Mouse (Mus musculus): ENCODE results near the gene Eps8l1.
"Not testable (repeated sequence)": the region's sequence is repeated elsewhere in the genome, so short reads cannot be mapped to it uniquely, and the experiment has no call there.

Gene Eps8l1

DNA sequence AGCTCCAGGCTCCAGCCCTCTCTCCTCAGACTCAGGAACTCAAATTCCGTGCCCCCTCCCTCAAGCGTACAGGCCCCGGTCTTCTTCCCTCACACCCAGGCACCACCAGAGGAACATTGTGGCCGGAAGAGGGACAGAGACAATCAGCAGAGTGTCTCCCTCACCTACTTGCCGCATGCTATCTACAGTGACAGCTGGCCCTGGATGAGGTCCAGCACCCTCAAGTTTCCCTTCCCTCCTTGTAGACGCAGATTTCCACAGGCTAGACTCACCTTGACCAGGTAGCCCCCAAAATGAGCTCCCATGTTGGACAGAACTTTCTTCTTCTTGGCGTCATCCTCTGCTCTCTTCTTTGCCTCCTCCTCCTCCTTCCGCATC is 48.3 kb downstream of the Eps8l1 start:
- DNase-seq (ENCODE audit: low read depth, low spot score): no peak

- no peak for DNase-seq (ENCODE audit: low read depth, low spot score)
Observed at GRCm38 (mm10) chr7:4509863-4510608, 49.6 kb downstream of the Eps8l1 start.

DNA sequence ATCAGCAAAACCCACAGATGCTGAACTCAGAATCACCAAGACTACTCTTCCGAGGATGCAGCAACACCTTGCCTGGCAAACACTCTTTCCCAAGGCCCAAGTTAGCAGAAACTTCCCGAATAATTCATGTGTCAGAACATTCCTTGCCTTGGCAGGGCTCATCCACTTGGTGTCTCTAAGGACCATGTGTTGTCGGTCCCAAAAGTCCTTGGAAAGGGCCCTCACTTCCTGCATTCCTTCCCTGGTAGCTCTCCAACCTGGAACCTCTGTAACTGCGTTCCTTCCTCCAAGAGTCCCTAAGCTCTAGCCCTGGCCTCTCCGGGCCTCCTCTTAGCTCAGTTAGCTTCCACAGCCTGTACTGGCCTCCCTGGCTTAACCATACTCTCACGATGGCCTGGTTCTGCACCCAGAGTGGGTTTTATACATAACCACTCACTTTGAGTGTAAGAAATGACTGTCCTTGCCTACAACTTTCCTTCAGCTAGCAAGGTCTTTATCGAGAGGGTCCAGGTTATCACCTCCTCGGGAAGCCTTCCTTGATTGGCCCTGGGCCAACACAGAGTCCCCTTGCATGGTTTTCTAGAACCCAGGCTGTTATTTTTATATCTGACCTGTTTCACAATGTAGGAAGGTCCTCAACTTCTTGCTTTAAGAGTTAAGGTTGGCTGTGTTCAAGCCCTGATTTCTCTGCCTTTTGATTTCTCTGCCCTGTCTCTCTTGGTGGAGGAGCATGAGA is 51.2 kb downstream of the Eps8l1 start:
- no peak for DNase-seq (ENCODE audit: low read depth, low spot score)

GRCm38 (mm10) chr7:4513236-4513635 is 52.8 kb downstream of the Eps8l1 start:
- DNase-seq (ENCODE audit: low read depth, low spot score): no peak

DNA sequence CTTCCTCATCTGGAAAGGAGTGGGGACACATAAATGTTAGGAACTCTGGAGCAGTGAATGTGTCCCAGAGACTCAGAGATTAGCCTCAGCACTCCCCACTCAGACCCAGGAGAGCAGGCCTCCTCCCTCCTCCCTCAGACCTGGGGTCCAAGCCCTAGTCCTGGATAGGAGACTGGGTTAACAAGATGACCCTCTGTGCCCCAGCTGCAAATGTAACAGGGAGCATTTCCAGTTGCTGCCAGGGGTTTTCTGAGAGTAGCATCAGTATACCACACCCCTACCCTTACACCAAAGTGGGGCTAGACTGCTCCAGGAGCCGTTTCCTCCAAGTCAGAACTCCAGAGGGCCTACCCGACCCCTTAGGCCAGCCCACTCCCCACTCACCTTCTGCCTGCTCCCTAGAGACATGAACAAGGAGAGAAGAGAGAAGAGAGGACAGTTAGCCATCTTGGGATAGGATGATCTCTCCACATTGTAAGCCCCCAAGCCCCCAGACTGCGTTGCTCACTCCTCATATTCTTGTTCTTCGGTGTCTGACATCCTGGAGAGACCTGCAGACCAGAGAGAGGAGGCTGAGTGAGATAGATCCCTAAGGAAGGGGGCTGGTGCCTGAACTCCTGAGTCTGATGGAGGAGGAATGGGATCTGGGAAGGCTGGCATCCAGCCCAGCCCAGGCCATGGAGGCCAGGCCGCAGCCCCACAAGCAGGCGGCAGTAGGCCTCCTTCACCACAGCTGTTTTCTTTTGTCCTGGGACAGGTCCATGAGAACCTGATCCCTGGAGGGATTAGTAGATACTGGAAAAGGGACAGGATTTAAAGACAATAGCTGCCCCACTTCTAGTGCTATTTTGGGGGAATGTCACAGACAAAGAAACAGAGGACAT is 53.6 kb downstream of the Eps8l1 start:
- DNase-seq (ENCODE audit: low read depth, low spot score): no peak

DNA sequence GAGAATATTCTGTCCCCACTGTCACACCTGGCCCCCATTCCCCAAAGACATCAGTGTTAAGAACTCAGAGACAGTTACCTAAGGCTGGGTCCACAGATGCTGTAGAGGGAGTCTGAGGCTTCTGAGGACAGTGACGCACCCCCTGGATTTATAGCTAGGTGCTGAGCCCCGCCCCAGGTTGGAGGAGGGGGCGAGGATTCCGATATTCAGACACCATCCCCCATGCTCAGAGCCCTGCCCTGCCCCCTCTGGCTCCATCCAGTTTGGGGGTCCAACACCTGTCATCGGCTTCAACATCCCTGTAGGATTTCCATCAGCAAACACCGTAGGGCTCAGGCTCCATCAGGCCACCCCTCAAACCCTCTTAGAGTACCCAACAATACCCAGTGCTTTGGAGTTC is 55.4 kb downstream of the Eps8l1 start:
- DNase-seq (ENCODE audit: low read depth, low spot score): no peak

- DNase-seq (ENCODE audit: low read depth, low spot score): no peak
Observed at GRCm38 (mm10) chr7:4516332-4517050, 56.0 kb downstream of the Eps8l1 start, which contains the start of gene Tnnt1. Gene Tnnt1, minus strand, starts transcription at chr7:4516382.

GRCm38 (mm10) chr7:4518487-4518886 is 58.0 kb downstream of the Eps8l1 start:
- DNase-seq (ENCODE audit: low read depth, low spot score): no peak

- no peak for DNase-seq (ENCODE audit: low read depth, low spot score)
Observed at GRCm38 (mm10) chr7:4521231-4522003, 60.9 kb downstream of the Eps8l1 start.

DNA sequence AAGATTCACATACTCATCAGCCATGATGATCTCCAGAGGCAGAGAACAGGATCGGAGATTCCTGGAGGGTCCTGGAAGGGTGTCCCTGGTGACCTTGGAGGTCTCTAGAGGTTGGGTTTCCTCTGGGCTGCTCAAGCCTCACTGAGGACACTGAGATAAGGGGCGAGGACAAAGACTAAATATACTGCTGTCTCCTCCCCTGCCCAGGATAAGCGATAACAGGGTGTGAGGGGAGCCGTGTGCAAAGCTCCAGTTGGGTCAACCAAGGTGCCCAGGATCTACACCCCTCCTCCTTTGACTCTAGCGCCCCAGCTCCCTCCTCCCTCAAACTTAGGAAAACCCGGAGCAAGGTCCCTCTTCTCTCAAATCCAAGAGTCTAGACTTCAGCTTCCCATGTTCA is 61.8 kb downstream of the Eps8l1 start:
- no peak for DNase-seq (ENCODE audit: low read depth, low spot score)

DNA sequence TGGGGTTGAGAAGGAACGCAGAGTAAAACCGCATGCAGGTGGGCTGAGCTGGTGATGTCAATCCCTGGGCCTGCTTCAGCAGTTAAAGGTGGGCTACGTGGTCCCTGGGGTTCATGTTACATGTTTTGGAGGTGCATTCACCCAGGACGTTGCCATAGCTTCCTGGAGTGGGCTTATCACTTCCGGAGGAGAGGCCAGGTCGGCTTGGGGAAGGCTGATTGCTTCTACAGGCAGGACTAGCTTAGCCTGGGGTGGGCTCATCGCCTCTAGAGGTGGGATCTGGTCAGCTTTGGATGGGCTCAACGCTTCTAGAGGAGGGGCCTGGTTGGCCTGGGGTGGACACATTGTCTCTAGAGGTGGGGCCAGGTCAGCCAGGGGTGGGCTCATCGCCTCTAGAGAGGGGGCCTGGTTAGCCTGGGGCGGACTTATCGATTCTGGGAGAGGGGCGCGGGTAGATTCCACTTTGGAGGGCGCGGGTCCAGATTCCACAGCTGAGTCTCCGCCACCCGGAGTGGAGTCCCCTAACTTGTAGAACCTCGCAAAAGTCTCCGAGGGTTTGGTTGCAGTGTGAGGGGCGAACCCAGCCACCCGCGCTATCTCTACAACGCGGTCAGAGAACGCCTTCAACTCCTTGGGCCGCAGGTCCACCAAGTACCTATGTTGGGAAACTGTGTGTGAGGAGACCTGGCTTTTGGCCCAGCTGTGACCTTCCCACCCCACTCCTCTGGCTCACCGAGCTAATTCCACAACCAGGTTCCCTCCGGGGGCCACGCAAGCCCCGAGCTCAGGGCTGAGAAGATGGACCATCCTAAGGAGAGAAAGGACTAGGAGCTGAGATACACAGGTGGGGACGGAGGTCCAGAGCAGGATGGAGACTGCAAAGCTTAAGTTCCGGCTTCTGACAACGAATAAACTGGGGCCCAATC is 63.0 kb downstream of the Eps8l1 start:
- no peak for DNase-seq (ENCODE audit: low read depth, low spot score)

- DNase-seq (ENCODE audit: low read depth, low spot score): not testable (repeated sequence)
Observed at GRCm38 (mm10) chr7:4524212-4524922, 63.9 kb downstream of the Eps8l1 start, which contains the start of gene Tnni3. Gene Tnni3, minus strand, starts transcription at chr7:4524229.

- DNase-seq (ENCODE audit: low read depth, low spot score): peak; percentile 87
Observed at GRCm38 (mm10) chr7:4526341-4527301, 66.1 kb downstream of the Eps8l1 start.

DNA sequence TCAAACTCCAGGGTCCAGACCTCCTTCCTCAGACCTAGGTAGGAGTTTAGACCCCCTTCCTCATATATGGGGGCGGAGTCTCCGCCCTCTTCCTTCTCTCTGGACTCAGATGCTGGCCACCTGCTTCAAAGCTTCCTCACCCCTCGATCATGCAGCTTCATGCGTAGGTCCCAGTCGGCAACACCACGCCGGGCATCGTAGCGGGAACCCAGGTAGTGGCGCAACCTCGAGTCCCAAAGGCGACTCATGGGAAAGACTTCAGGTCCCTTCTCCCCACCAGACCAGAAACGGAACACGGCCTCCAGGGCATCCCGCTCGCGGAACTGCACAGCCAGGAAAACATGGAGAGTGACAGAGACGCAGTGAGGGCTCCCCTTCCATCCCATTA is 66.8 kb downstream of the Eps8l1 start:
- DNase-seq (ENCODE audit: low read depth, low spot score): no peak
